Mouse (Mus musculus) leukemia stem cell, adult 10-12 weeks (primary cell): ENCODE measurements around the gene Zmynd10. TPM values are rescaled to one million over a fixed set of nuclear protein-coding genes. Genes with fewer than 3 reads are reported as not detected.

Experiments used
- polyA plus RNA-seq: library from polyadenylated mRNA; stranded (reverse); fragments of >175 nt; gene quantifications from 2 replicates; pipeline ENCODE4 v1.2.3, GENCODE M21; 2012; ENCODE audit warnings: low replicate concordance

Zmynd10 gene
- polyA plus RNA-seq = 2.2 TPM in 1 of 2 replicates, not detected in the other

DNA sequence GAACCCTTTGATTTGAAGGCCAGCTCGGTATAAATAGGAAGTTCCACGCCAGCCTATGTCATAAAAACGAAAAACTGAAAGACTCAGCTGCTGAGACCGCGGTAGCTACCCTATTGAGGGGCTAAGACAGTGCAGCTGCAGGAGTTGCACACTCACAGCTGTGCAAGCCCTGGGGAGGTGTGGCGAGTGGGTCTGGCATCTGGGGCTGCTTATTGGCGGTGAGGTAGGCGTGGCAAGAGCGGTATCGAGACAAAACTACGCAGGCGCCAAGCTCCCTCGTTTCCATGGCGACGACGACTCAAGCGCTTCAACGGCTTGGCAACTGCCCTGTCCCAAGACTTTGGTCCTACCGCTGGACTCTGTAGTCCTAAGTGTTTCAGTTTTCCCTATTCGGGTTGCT is at the start of gene Zmynd10:
TSS of gene Zmynd10 (plus strand) at position 273 of the 400 bp plus-strand sequence.

GRCm38 (mm10) chr9:107533791-107534407 is 13.2 kb upstream of the Zmynd10 start, which contains the start of gene Tmem115:
Gene Tmem115 (plus strand): TSS chr9:107533945.

DNA sequence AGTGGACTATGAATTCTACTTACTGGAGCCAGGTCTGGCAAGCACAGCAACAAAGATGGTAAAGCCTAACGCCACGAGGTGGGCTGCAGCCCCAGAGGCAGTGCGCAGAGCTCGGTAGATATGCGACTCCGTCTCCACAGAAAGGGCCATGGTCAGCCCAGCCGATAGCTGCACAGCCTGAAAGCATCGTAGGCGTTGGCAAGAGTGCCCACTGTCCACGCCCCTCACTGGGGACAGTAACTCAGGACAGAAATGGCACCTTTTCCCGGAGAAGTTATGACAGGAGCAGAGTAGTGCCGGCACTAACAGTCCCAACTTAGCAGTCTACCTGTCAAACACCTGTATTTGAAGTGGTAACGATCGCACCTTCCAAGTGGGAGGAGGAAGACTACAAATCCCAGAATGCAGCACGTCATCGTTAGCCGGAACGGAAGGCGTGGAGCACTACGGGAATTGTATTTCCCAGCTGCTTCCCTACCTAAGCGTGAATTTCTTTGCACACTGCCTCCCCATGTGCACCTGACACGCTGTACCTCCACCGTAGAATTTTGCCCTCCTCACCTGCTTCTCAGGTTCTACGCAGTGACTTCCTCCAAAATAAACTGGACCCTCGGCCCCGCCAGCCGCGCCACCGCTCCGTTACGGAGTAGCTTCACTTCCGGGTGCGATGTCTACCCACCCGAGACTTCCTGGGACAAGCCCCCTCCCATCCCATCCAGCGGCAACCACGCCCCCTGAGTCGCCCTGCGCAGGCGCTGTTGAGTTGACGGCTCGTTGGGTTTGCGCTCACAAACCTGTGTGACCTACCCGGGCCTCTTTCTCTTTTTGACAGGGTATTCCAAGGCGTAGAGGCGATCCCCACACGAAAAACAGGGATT is 5.4 kb upstream of the Zmynd10 start, which contains the start of the genes Cyb561d2 and Nprl2:
TSS of gene Cyb561d2 (minus strand) at position 720 of the 878 bp plus-strand sequence.
TSS of gene Nprl2 (plus strand) at position 753 of the 878 bp plus-strand sequence.

GRCm38 (mm10) chr9:107551117-107551889 is 4.2 kb downstream of the Zmynd10 start, which contains the start of gene Rassf1:
Gene Rassf1 (plus strand): TSS chr9:107551555.

GRCm38 (mm10) chr9:107563029-107563581 is 16.0 kb downstream of the Zmynd10 start, which contains the start of gene Tusc2:
Gene Tusc2 (plus strand): TSS chr9:107563255.

GRCm38 (mm10) chr9:107567702-107568319 is 20.7 kb downstream of the Zmynd10 start, which contains the start of gene Hyal2:
Gene Hyal2 (plus strand): TSS chr9:107567945.

GRCm38 (mm10) chr9:107576357-107577107 is 29.4 kb downstream of the Zmynd10 start, which contains the start of gene Hyal1:
Gene Hyal1 (plus strand): TSS chr9:107576927.

DNA sequence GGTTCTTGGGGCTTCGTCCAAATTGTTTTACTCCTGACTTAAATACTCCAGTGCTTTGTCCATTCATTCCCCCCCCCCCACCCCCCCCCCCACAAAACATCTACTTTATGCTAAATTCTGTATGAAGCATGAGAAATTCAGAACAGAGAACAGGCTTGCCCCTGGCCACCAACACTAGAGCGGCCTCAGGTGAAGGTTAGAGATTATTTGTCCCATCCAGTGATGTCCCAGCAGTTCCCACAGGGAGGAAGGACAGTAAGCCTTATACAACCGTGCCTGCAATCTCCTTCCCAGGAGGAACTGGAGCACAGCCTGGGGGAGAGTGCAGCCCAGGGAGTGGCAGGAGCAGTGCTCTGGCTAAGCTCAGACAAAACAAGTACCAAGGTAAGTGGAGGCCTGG is 31.5 kb downstream of the Zmynd10 start, which contains the start of gene Naa80:
TSS of gene Naa80 (plus strand) at position 301 of the 400 bp plus-strand sequence.

DNA sequence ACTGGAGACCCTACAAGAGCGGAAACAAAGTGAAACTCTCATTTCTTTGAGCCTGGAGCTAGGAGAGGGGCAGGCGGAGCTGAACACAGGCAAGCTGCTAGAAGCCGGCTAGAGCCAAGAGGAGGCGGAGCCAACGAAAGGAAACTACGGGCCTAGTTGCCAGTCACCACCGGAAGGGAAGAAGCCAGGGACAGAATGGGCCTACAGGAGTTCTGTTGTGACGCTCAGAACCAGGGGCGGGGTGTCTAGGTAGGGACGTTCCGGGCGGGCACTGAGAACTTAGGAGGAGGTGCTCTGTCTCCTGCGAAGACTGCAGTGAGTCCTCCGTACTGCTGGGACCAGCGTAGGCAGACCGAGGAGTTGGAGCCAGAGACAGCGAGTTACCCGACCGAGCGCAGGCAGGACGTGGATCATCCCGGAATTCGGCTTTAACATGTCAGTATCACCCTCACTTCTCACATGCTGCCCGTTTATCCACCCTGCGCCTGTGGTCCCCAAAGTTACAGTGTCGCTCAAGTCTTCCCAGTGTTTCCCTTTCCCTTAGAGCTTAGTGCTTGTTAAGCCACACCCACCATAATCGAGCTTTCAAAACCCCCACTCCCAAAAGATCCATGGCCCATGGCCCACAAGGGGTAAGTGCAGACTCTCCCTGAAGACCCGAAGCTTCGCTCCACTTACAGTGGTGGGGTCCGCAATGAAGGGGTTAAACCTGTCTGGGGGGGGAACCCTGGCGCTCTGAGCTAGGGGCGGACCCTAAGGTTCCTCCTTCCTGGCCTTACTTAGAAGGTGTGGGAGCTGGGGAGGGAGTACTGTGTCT is 33.6 kb downstream of the Zmynd10 start, which contains the start of gene Hyal3:
TSS of gene Hyal3 (plus strand) at position 318 of the 817 bp plus-strand sequence.

GRCm38 (mm10) chr9:107586974-107587832 is 40.1 kb downstream of the Zmynd10 start, which contains the start of gene Ifrd2:
Gene Ifrd2 (plus strand): TSS chr9:107587642.

Other genes with a start within 250 kb of the Zmynd10 start
- gene Hemk1, start 208.9 kb upstream of the Zmynd10 start, polyA plus RNA-seq = 4.1 and 4.5 TPM in 2 replicates
- gene 6430571L13Rik, start 206.7 kb upstream of the Zmynd10 start, polyA plus RNA-seq = 0.07 TPM in 1 of 2 replicates, not detected in the other
- gene Cacna2d2, start 147.7 kb upstream of the Zmynd10 start, polyA plus RNA-seq = 0.28 and 4.1 TPM in 2 replicates
- gene Tmem115, start 13.4 kb upstream of the Zmynd10 start, polyA plus RNA-seq = 35.1 and 38.3 TPM in 2 replicates
- 13.2 and 19.1 TPM in 2 replicates for gene Cyb561d2, start 5.1 kb upstream of the Zmynd10 start, polyA plus RNA-seq
- gene Nprl2, start 5.1 kb upstream of the Zmynd10 start, polyA plus RNA-seq = 0.42 and 1.4 TPM in 2 replicates
- gene Rassf1, start 4.3 kb downstream of the Zmynd10 start, polyA plus RNA-seq = 12.4 and 15.7 TPM in 2 replicates
- 39.9 and 55.8 TPM in 2 replicates for gene Tusc2, start 16.0 kb downstream of the Zmynd10 start, polyA plus RNA-seq
- gene Hyal2, start 20.6 kb downstream of the Zmynd10 start, polyA plus RNA-seq = 67.5 and 96.1 TPM in 2 replicates
- 3.4 and 3.5 TPM in 2 replicates for gene Hyal1, start 29.6 kb downstream of the Zmynd10 start, polyA plus RNA-seq
- gene Naa80, start 31.6 kb downstream of the Zmynd10 start, polyA plus RNA-seq = 94.0 and 121 TPM in 2 replicates
- 1.1 TPM in 1 of 2 replicates, not detected in the other for gene Hyal3, start 33.5 kb downstream of the Zmynd10 start, polyA plus RNA-seq
- gene Ifrd2, start 40.3 kb downstream of the Zmynd10 start, polyA plus RNA-seq = 258 and 340 TPM in 2 replicates
- not detected in 2 replicates for gene Sema3b, start 61.9 kb downstream of the Zmynd10 start, polyA plus RNA-seq
- gene Gnai2, start 88.1 kb downstream of the Zmynd10 start, polyA plus RNA-seq = 672 and 886 TPM in 2 replicates
- gene Slc38a3, start 122.2 kb downstream of the Zmynd10 start, polyA plus RNA-seq = not detected in 2 replicates
- not detected in 2 replicates for gene Gnat1, start 132.4 kb downstream of the Zmynd10 start, polyA plus RNA-seq
- gene Sema3f, start 163.2 kb downstream of the Zmynd10 start, polyA plus RNA-seq = 7.2 and 12.4 TPM in 2 replicates
- 23.3 and 38.8 TPM in 2 replicates for gene Rbm5, start 223.7 kb downstream of the Zmynd10 start, polyA plus RNA-seq